14 mouse cellular contexts compared by ENCODE assay signal in genomic region chr12:83105514-83106119, GRCm38 (mm10).
DNase-seq lines count a peak whose midpoint lies in the region; ATAC-seq and TF ChIP-seq lines count a peak whose summit lies in the region.
"Had no signal": no experiment of that assay in that cellular context is flagged by ENCODE, and none has a peak within 500 bp of the region (broad histone marks: within the 10 kb centered on the region; RNA-seq: fewer than 3 reads in every experiment).

No protein-coding gene starts in this region.

- H3K4me1 ChIP-seq in lung, embryonic 16.5 days (replicated peaks; ENCODE audit: control insufficient read depth, insufficient read depth, low read length) = peaks cover 9% of the 10 kb centered on the region; the same call in 1 of the 2 replicates
- H3K4me1 ChIP-seq in midbrain, postnatal 0 days (ENCODE audit: insufficient read depth, low read length) = no peaks in the 10 kb centered on the region
- H3K4me1 ChIP-seq: embryonic facial prominence, embryonic 12.5 days; limb, embryonic 10.5 days had no signal

- peak; percentile 91 for DNase-seq in heart, adult 11 months
- DNase-seq in heart, postnatal 14 days = no peak
- peak; percentile 69 for DNase-seq in urinary bladder, postnatal 14 days (ENCODE audit: low spot score)
- no peak for DNase-seq in urinary bladder, postnatal 10 days (ENCODE audit: low spot score)
- no peak for DNase-seq in MN1 (ENCODE audit: low spot score)
- DNase-seq in right cerebral cortex, postnatal 10 days (ENCODE audit: low spot score in 2 of 2) = no peak
- no peak for DNase-seq in midbrain, postnatal 0 days (ENCODE audit: low spot score)
- DNase-seq: heart, postnatal 4 days; thymus, postnatal 36 days had no signal

- peak overlapping the region; percentile 10; the same call in 1 of the 2 replicates for H3K27ac ChIP-seq in lung, embryonic 16.5 days (ENCODE audit: low read length)
- H3K27ac ChIP-seq in midbrain, postnatal 0 days (ENCODE audit: low read depth, low read length) = no peak overlapping the region
- H3K27ac ChIP-seq: embryonic facial prominence, embryonic 12.5 days; forebrain, embryonic 15.5 days; layer of hippocampus, adult 2 months; limb, embryonic 10.5 days had no signal

- no peaks in the 10 kb centered on the region for H3K27me3 ChIP-seq in lung, embryonic 16.5 days (ENCODE audit: control insufficient read depth, insufficient read depth, low read depth, low read length)
- H3K27me3 ChIP-seq in midbrain, postnatal 0 days (ENCODE audit: insufficient read depth, low read length) = no peaks in the 10 kb centered on the region
- H3K27me3 ChIP-seq: embryonic facial prominence, embryonic 12.5 days; forebrain, embryonic 15.5 days had no signal

- peak; percentile 91 for ATAC-seq in lung, embryonic 16.5 days (ENCODE audit: low read depth)
- ATAC-seq in midbrain, postnatal 0 days (ENCODE audit: low FRiP score) = no peak
- ATAC-seq: forebrain, embryonic 15.5 days had no signal

- 35% methylated on average over 9 of the region's 9 CpGs for WGBS in lung, embryonic 16.5 days
- WGBS in midbrain, postnatal 0 days = 62% methylated on average over 9 of the region's 9 CpGs

- no peak overlapping the region for H3K9ac ChIP-seq in lung, embryonic 16.5 days (ENCODE audit: low read length)
- no peak overlapping the region for H3K9ac ChIP-seq in midbrain, postnatal 0 days (replicated peaks; ENCODE audit: low read length, poor library complexity, severe bottlenecking)
- H3K9ac ChIP-seq: embryonic facial prominence, embryonic 12.5 days; forebrain, embryonic 15.5 days had no signal

- intact Hi-C loops in heart, postnatal 14 days (cut with DNase I) = no loop called here

- 0 out of 2 replicates have a peak overlapping the region, but pooled peaks have one; percentile 7 for H3K4me2 ChIP-seq in lung, embryonic 16.5 days (ENCODE audit: low read depth, low read length)
- H3K4me2 ChIP-seq in midbrain, postnatal 0 days (ENCODE audit: low read depth, low read length, poor library complexity, severe bottlenecking) = no peak overlapping the region
- H3K4me2 ChIP-seq: embryonic facial prominence, embryonic 12.5 days; forebrain, embryonic 15.5 days had no signal

- H3K4me3 ChIP-seq in lung, embryonic 16.5 days (ENCODE audit: low read length) = no peak overlapping the region
- H3K4me3 ChIP-seq in midbrain, postnatal 0 days (ENCODE audit: low read depth, low read length) = no peak overlapping the region
- H3K4me3 ChIP-seq: embryonic facial prominence, embryonic 12.5 days; forebrain, embryonic 15.5 days; layer of hippocampus, adult 2 months; limb, embryonic 10.5 days had no signal

- TF ChIP-seq CTCF in midbrain, postnatal 0 days (IDR thresholded peaks at IDR 0.05) = no peak

- no peaks in the 10 kb centered on the region for H3K36me3 ChIP-seq in lung, embryonic 16.5 days (ENCODE audit: control insufficient read depth, insufficient read depth, low read length)
- no peaks in the 10 kb centered on the region for H3K36me3 ChIP-seq in midbrain, postnatal 0 days (ENCODE audit: insufficient read depth, low read length)
- H3K36me3 ChIP-seq: embryonic facial prominence, embryonic 12.5 days; forebrain, embryonic 15.5 days; limb, embryonic 10.5 days had no signal

- H3K9me3 ChIP-seq in lung, embryonic 16.5 days (ENCODE audit: control insufficient read depth, low read length) = no peaks in the 10 kb centered on the region
- H3K9me3 ChIP-seq in midbrain, postnatal 0 days (ENCODE audit: low read length) = no peaks in the 10 kb centered on the region
- H3K9me3 ChIP-seq: embryonic facial prominence, embryonic 12.5 days; forebrain, embryonic 15.5 days; limb, embryonic 10.5 days had no signal

Comparison
In these comparisons a context has a peak if more than half of its experiments do, and no peak if none do; other contexts are left out.
1. DNase-seq: peak in heart, adult 11 months (single experiment) and urinary bladder, postnatal 14 days (single experiment); none in heart, postnatal 14 days (0 of 2), urinary bladder, postnatal 10 days (single experiment), MN1 (single experiment), right cerebral cortex, postnatal 10 days (0 of 2) and midbrain, postnatal 0 days (single experiment).